Mouse (Mus musculus): ENCODE results near the gene Afg3l1. TPM values are rescaled to one million over a fixed set of nuclear protein-coding genes. Genes with fewer than 3 reads are reported as not detected.
A peak's percentile ranks its signal among the peaks of the same experiment; 100 is the strongest.
"Not testable (repeated sequence)": the region's sequence is repeated elsewhere in the genome, so short reads cannot be mapped to it uniquely, and the experiment has no call there.

Afg3l1 gene
- polyA plus RNA-seq, 1 experiment from 2014 or later = 28.1 TPM

DNA sequence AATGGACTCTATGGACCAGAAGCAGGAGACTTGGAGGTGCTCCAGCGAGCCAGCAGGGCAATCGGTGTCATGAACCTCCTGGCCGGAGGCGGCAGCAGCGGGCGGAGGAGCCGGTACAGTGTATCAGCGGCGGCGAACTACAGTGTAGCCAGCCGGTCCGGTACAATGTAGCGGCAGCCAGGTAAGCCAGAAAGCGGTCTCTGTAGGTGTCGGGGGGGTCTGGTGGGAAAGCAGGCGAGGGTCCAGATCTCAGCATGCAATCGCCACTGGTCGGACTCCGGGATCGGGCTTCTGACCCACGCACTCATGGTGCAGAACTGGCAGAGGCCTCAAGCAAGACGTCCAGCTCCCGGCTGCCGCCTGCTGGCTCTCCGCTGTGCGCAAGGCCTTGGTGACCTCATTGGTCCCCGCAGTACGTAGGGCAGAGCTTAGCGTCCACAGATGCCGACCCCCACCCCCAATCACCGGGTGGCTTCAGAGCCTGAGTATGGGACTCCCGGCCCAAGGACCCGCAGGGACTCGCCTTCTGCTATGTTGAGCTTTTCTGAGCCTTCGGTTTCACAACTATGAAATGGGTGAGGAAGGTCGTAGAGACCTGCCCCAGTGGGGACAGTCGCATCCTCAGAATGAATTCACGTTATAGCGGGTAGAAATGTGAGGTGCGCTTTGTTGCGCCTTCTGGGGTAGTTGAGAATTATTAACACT is 34.7 kb upstream of the Afg3l1 start:
- peak overlapping the region; percentile 88 for H3K9ac ChIP-seq (ENCODE audit: low read length)
- H3K27ac ChIP-seq (replicated peaks) = peak overlapping the region; percentile 69
- no peaks in the 10 kb centered on the region for H3K4me1 ChIP-seq (replicated peaks; ENCODE audit: control insufficient read depth, insufficient read depth)
- H3K4me3 ChIP-seq (ENCODE audit: low read depth, low read length) = peak overlapping the region; percentile 79
- peak; percentile 94 for ATAC-seq (ENCODE audit: low FRiP score, low TSS enrichment)
- DNase-seq (ENCODE audit: low spot score) = peak; percentile 94
- WGBS = 2% methylated on average over 41 of the region's 41 CpGs
- H3K4me2 ChIP-seq (replicated peaks; ENCODE audit: low read depth) = peak overlapping the region; percentile 77
- H3K27me3 ChIP-seq (ENCODE audit: control insufficient read depth, insufficient read depth, low read length) = no peaks in the 10 kb centered on the region
- H3K36me3 ChIP-seq (ENCODE audit: control insufficient read depth, insufficient read depth, low read length) = no peaks in the 10 kb centered on the region
- TF ChIP-seq EP300 (optimal IDR thresholded peaks at IDR 0.05) (no peak), CTCF (IDR thresholded peaks at IDR 0.05; ENCODE audit: low read depth) (peak; percentile 73)
- no peaks in the 10 kb centered on the region for H3K9me3 ChIP-seq (ENCODE audit: control insufficient read depth, low read length)

- 25% methylated on average over 4 of the region's 4 CpGs for WGBS
These were observed 34.2 kb upstream of the Afg3l1 start for GRCm38 (mm10) chr8:123443576-123443921.

DNA sequence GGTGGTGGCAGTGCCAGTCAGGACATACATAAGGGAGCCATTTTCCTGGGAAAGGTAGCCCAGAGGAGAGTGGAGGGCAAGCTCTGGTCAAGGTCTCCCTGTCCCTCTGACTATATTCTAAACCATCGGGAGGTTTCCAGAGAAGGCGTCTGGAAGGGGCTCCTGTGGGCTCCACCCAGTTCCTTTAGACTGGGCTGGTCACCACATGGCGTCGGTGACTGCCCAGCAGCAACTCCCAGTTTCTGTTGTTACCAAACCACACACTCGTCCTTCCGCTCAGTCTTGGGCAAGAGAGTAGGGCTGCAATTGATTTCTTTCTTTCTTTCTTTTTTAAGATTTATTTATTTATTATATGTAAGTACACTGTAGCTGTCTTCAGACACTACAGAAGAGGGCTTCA is 33.6 kb upstream of the Afg3l1 start:
- Histone ChIP-seq H3K27me3 (ENCODE audit: control insufficient read depth, insufficient read depth, low read length) (no peaks in the 10 kb centered on the region), H3K36me3 (ENCODE audit: control insufficient read depth, insufficient read depth, low read length) (no peaks in the 10 kb centered on the region), H3K4me2 (replicated peaks; ENCODE audit: low read depth) (no peak overlapping the region; the same call in 1 of the 2 replicates), H3K27ac (replicated peaks) (peak overlapping the region; percentile 46; the same call in 1 of the 2 replicates), H3K4me1 (replicated peaks; ENCODE audit: control insufficient read depth, insufficient read depth) (no peaks in the 10 kb centered on the region), H3K4me3 (ENCODE audit: low read depth, low read length) (no peak overlapping the region), H3K9me3 (ENCODE audit: control insufficient read depth, low read length) (no peaks in the 10 kb centered on the region), H3K9ac (ENCODE audit: low read length) (no peak overlapping the region)
- DNase-seq (ENCODE audit: low spot score) = no peak
- ATAC-seq (ENCODE audit: low FRiP score, low TSS enrichment) = no peak
- 78% methylated on average over 6 of the region's 6 CpGs for WGBS
- TF ChIP-seq EP300 (optimal IDR thresholded peaks at IDR 0.05) (no peak), CTCF (IDR thresholded peaks at IDR 0.05; ENCODE audit: low read depth) (no peak)

More at GRCm38 (mm10) chr8:123443576-123443921, 34.2 kb upstream of the Afg3l1 start:
- peak; percentile 23 for DNase-seq (ENCODE audit: low spot score)
- Histone ChIP-seq H3K4me3 (ENCODE audit: low read depth, low read length) (peak overlapping the region; percentile 79), H3K9ac (ENCODE audit: low read length) (peak overlapping the region; percentile 88), H3K27me3 (ENCODE audit: control insufficient read depth, insufficient read depth, low read length) (no peaks in the 10 kb centered on the region), H3K4me1 (replicated peaks; ENCODE audit: control insufficient read depth, insufficient read depth) (no peaks in the 10 kb centered on the region), H3K27ac (replicated peaks) (peak overlapping the region; percentile 69), H3K9me3 (ENCODE audit: control insufficient read depth, low read length) (no peaks in the 10 kb centered on the region), H3K4me2 (replicated peaks; ENCODE audit: low read depth) (peak overlapping the region; percentile 77), H3K36me3 (ENCODE audit: control insufficient read depth, insufficient read depth, low read length) (no peaks in the 10 kb centered on the region)
- TF ChIP-seq EP300 (optimal IDR thresholded peaks at IDR 0.05) (no peak), CTCF (IDR thresholded peaks at IDR 0.05; ENCODE audit: low read depth) (no peak)
- ATAC-seq (ENCODE audit: low FRiP score, low TSS enrichment) = no peak

GRCm38 (mm10) chr8:123445981-123446380 is 31.7 kb upstream of the Afg3l1 start:
- TF ChIP-seq CTCF (IDR thresholded peaks at IDR 0.05; ENCODE audit: low read depth) (no peak), EP300 (optimal IDR thresholded peaks at IDR 0.05) (no peak)
- Histone ChIP-seq H3K36me3 (ENCODE audit: control insufficient read depth, insufficient read depth, low read length) (no peaks in the 10 kb centered on the region), H3K9me3 (ENCODE audit: control insufficient read depth, low read length) (no peaks in the 10 kb centered on the region), H3K27me3 (ENCODE audit: control insufficient read depth, insufficient read depth, low read length) (no peaks in the 10 kb centered on the region), H3K27ac (replicated peaks) (0 out of 2 replicates have a peak overlapping the region, but pooled peaks have one; percentile 13), H3K9ac (ENCODE audit: low read length) (no peak overlapping the region), H3K4me3 (ENCODE audit: low read depth, low read length) (no peak overlapping the region), H3K4me2 (replicated peaks; ENCODE audit: low read depth) (no peak overlapping the region), H3K4me1 (replicated peaks; ENCODE audit: control insufficient read depth, insufficient read depth) (no peaks in the 10 kb centered on the region)
- ATAC-seq (ENCODE audit: low FRiP score, low TSS enrichment) (no peak), DNase-seq (ENCODE audit: low spot score) (no peak)
- 80% methylated on average over 10 of the region's 10 CpGs for WGBS

GRCm38 (mm10) chr8:123446799-123447198 is 30.9 kb upstream of the Afg3l1 start:
- H3K27me3 ChIP-seq (ENCODE audit: control insufficient read depth, insufficient read depth, low read length) = no peaks in the 10 kb centered on the region
- H3K36me3 ChIP-seq (ENCODE audit: control insufficient read depth, insufficient read depth, low read length) = no peaks in the 10 kb centered on the region
- no peak overlapping the region for H3K4me3 ChIP-seq (ENCODE audit: low read depth, low read length)
- peak overlapping the region; percentile 53; the same call in 1 of the 2 replicates for H3K27ac ChIP-seq (replicated peaks)
- no peak for TF ChIP-seq EP300 (optimal IDR thresholded peaks at IDR 0.05)
- TF ChIP-seq CTCF (IDR thresholded peaks at IDR 0.05; ENCODE audit: low read depth) = no peak
- 74% methylated on average over 6 of the region's 6 CpGs for WGBS
- H3K9ac ChIP-seq (ENCODE audit: low read length) = no peak overlapping the region
- no peak for ATAC-seq (ENCODE audit: low FRiP score, low TSS enrichment)
- no peak for DNase-seq (ENCODE audit: low spot score)
- no peaks in the 10 kb centered on the region for H3K9me3 ChIP-seq (ENCODE audit: control insufficient read depth, low read length)
- no peaks in the 10 kb centered on the region for H3K4me1 ChIP-seq (replicated peaks; ENCODE audit: control insufficient read depth, insufficient read depth)
- no peak overlapping the region for H3K4me2 ChIP-seq (replicated peaks; ENCODE audit: low read depth)

DNA sequence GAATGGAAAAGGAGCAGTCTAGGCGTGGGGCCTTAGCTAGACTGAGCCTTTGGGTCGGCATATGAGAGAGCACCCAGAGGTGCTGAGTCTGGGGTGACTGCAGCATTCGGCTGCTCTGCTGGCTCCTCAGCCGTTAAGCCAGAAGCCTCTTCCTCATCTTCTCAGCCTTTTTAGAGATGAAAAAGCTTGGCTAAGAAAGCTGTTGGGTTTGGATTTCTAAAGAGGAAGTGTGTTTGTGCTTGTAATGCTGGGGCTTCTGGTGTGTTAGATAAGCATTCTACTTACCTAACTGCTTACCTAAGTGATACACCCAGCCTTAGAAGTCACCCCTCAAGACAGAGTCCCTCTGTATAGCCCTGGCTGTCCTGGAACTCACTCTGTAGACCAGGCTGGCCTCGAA is 26.9 kb upstream of the Afg3l1 start:
- no peak overlapping the region for H3K9ac ChIP-seq (ENCODE audit: low read length)
- no peaks in the 10 kb centered on the region for H3K27me3 ChIP-seq (ENCODE audit: control insufficient read depth, insufficient read depth, low read length)
- DNase-seq (ENCODE audit: low spot score) (no peak), ATAC-seq (ENCODE audit: low FRiP score, low TSS enrichment) (no peak)
- no peaks in the 10 kb centered on the region for H3K4me1 ChIP-seq (replicated peaks; ENCODE audit: control insufficient read depth, insufficient read depth)
- H3K4me3 ChIP-seq (ENCODE audit: low read depth, low read length) = no peak overlapping the region
- H3K36me3 ChIP-seq (ENCODE audit: control insufficient read depth, insufficient read depth, low read length) = peaks cover 10% of the 10 kb centered on the region; the same call in 1 of the 2 replicates
- H3K4me2 ChIP-seq (replicated peaks; ENCODE audit: low read depth) = no peak overlapping the region
- H3K9me3 ChIP-seq (ENCODE audit: control insufficient read depth, low read length) = no peaks in the 10 kb centered on the region
- 88% methylated on average over 5 of the region's 5 CpGs for WGBS
- TF ChIP-seq CTCF (IDR thresholded peaks at IDR 0.05; ENCODE audit: low read depth) = no peak
- TF ChIP-seq EP300 (optimal IDR thresholded peaks at IDR 0.05) = no peak
- H3K27ac ChIP-seq (replicated peaks) = no peak overlapping the region

- H3K4me1 ChIP-seq (replicated peaks; ENCODE audit: control insufficient read depth, insufficient read depth); H3K27ac ChIP-seq (replicated peaks); H3K27me3 ChIP-seq (ENCODE audit: control insufficient read depth, insufficient read depth, low read length); H3K9ac ChIP-seq (ENCODE audit: low read length); H3K4me2 ChIP-seq (replicated peaks; ENCODE audit: low read depth); H3K4me3 ChIP-seq (ENCODE audit: low read depth, low read length); DNase-seq (ENCODE audit: low spot score); H3K9me3 ChIP-seq (ENCODE audit: control insufficient read depth, low read length); H3K36me3 ChIP-seq (ENCODE audit: control insufficient read depth, insufficient read depth, low read length); ATAC-seq (ENCODE audit: low FRiP score, low TSS enrichment): not testable (repeated sequence)
- WGBS = 96% methylated on average over 12 of the region's 12 CpGs
These were observed 26.0 kb upstream of the Afg3l1 start for GRCm38 (mm10) chr8:123451747-123452146.
